Comparison of ENCODE assay signal across 11 mouse cellular contexts in the genomic region with DNA sequence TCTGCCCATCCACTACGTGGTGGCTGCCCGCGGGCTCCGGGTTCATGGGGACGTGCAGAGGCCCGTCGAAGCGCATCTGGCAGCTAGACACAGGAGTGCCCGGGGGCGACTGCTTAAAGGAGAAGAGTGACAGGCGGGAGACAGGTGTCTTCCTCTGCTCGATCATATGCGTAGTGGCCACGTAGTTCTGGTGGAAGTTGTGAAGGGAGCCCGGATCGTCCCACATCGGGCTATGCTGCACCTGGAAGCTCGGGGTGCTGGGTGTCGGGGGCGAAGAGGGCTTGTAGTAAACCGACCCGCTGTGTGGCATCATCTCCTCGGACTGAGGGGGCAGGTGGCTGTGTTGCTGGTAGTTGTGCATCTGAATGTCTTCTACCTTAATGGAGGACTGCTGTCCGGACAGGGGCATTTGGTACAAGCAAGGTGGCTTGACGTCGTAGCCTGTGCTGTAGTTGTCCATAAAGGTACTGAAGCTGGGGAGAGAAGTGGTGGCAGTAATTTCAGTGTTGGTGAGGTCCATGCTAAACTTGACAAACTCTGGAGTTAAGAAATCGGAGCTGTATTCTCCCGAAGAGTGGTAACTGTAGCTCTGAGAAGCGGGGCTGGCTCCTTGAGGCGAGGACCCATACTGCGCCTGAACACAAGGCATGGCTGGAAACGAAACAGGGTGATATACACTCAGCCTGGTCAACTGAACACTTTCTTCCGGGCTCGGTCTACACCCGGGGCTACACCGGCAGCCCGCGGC. TPM values are rescaled to one million over a fixed set of nuclear protein-coding genes. Genes with fewer than 3 reads are reported as not detected.
DNase-seq lines count a peak whose midpoint lies in the region; ATAC-seq and TF ChIP-seq lines count a peak whose summit lies in the region.
"Had no signal": no experiment of that assay in that cellular context is flagged by ENCODE, and none has a peak within 500 bp of the region (broad histone marks: within the 10 kb centered on the region; RNA-seq: fewer than 3 reads in every experiment).

No protein-coding gene starts in this region.

- H3K4me3 ChIP-seq in heart, embryonic 11.5 days (ENCODE audit: low read depth, low read length), result peak overlapping the region; percentile 14; the same call in 1 of the 2 replicates
- H3K4me3 ChIP-seq in ES-Bruce4 (ENCODE audit: low read depth, low read length), result peak overlapping the region; percentile 0; the same call in 1 of the 2 replicates
- peak overlapping the region; percentile 17 for H3K4me3 ChIP-seq in forebrain, embryonic 15.5 days
- H3K4me3 ChIP-seq in limb, embryonic 15.5 days, result peak overlapping the region; percentile 10; the same call in 1 of the 2 replicates

- ATAC-seq in heart, embryonic 11.5 days (replicated peaks; ENCODE audit: insufficient number of reproducible peaks, low FRiP score, low TSS enrichment), result no peak
- no peak for ATAC-seq in forebrain, embryonic 15.5 days (replicated peaks)
- ATAC-seq in limb, embryonic 15.5 days (ENCODE audit: insufficient number of reproducible peaks, low FRiP score, low TSS enrichment, low read depth), result no peak

- WGBS in heart, embryonic 11.5 days (ENCODE audit: insufficient replicate concordance), result 4% methylated on average over 38 of the region's 38 CpGs
- 14% methylated on average over 38 of the region's 38 CpGs for whole genome bisulfite sequencing in forebrain, embryonic 15.5 days
- WGBS in limb, embryonic 15.5 days, result 14% methylated on average over 38 of the region's 38 CpGs

- H3K9ac ChIP-seq in heart, embryonic 11.5 days (ENCODE audit: low read depth, low read length), result no peak overlapping the region
- H3K9ac ChIP-seq in ES-Bruce4 (ENCODE audit: low read depth, poor library complexity, severe bottlenecking), result no peak overlapping the region
- 0 out of 2 replicates have a peak overlapping the region, but pooled peaks have one; percentile 1 for H3K9ac ChIP-seq in forebrain, embryonic 15.5 days (replicated peaks)
- no peak overlapping the region for H3K9ac ChIP-seq in limb, embryonic 15.5 days

- no peak overlapping the region for H3K27ac ChIP-seq in heart, embryonic 11.5 days (ENCODE audit: low read depth, low read length)
- no peak overlapping the region for H3K27ac ChIP-seq in ES-Bruce4 (ENCODE audit: insufficient read depth, low read length)
- H3K27ac ChIP-seq in forebrain, embryonic 15.5 days (replicated peaks), result no peak overlapping the region
- H3K27ac ChIP-seq in limb, embryonic 15.5 days, result no peak overlapping the region

- H3K4me2 ChIP-seq in heart, embryonic 11.5 days, result peak overlapping the region; percentile 38
- H3K4me2 ChIP-seq in forebrain, embryonic 15.5 days (replicated peaks), result peak overlapping the region; percentile 33
- 0 out of 2 replicates have a peak overlapping the region, but pooled peaks have one; percentile 10 for H3K4me2 ChIP-seq in limb, embryonic 15.5 days

- TF ChIP-seq POLR2A in ES-Bruce4 (IDR thresholded peaks at IDR 0.05; ENCODE audit: insufficient read depth, low read length), result no peak

- H3K36me3 ChIP-seq in heart, embryonic 11.5 days (ENCODE audit: control insufficient read depth, insufficient read depth, low read length), result no peaks in the 10 kb centered on the region
- H3K36me3 ChIP-seq in ES-Bruce4 (ENCODE audit: control insufficient read depth, insufficient read depth, low read length, poor library complexity, severe bottlenecking), result no peaks in the 10 kb centered on the region
- no peaks in the 10 kb centered on the region for H3K36me3 ChIP-seq in forebrain, embryonic 15.5 days
- 0 out of 2 replicates have a peak, but pooled peaks cover 2% of the 10 kb centered on the region for H3K36me3 ChIP-seq in limb, embryonic 15.5 days

- H3K9me3 ChIP-seq in heart, embryonic 11.5 days (replicated peaks; ENCODE audit: control insufficient read depth, low read length), result no peaks in the 10 kb centered on the region
- H3K9me3 ChIP-seq in ES-Bruce4 (replicated peaks; ENCODE audit: control insufficient read depth, insufficient read depth, low read length, poor library complexity, severe bottlenecking), result no peaks in the 10 kb centered on the region
- H3K9me3 ChIP-seq in forebrain, embryonic 15.5 days, result no peaks in the 10 kb centered on the region
- H3K9me3 ChIP-seq in limb, embryonic 15.5 days, result no peaks in the 10 kb centered on the region

- no peak for TF ChIP-seq CTCF in ES-Bruce4 (IDR thresholded peaks at IDR 0.05; ENCODE audit: low read depth, low read length)

- H3K27me3 ChIP-seq in heart, embryonic 11.5 days (ENCODE audit: control insufficient read depth, insufficient read depth, low read length), result peaks cover 62% of the 10 kb centered on the region
- H3K27me3 ChIP-seq in ES-Bruce4 (ENCODE audit: control insufficient read depth, insufficient read depth, low read length, poor library complexity, severe bottlenecking), result peaks cover 18% of the 10 kb centered on the region
- H3K27me3 ChIP-seq in forebrain, embryonic 15.5 days, result peaks cover 58% of the 10 kb centered on the region
- H3K27me3 ChIP-seq in limb, embryonic 15.5 days, result peaks cover 70% of the 10 kb centered on the region

- peaks cover 5% of the 10 kb centered on the region for H3K4me1 ChIP-seq in heart, embryonic 11.5 days (ENCODE audit: control insufficient read depth, insufficient read depth, low read length)
- no peaks in the 10 kb centered on the region for H3K4me1 ChIP-seq in ES-Bruce4 (ENCODE audit: control insufficient read depth, insufficient read depth, low read length)
- peaks cover 40% of the 10 kb centered on the region for H3K4me1 ChIP-seq in forebrain, embryonic 15.5 days
- peaks cover 31% of the 10 kb centered on the region; the same call in 1 of the 2 replicates for H3K4me1 ChIP-seq in limb, embryonic 15.5 days

- no peak for TF ChIP-seq EP300 in ES-Bruce4 (IDR thresholded peaks at IDR 0.05; ENCODE audit: insufficient read depth, low read depth, low read length)

- DNase-seq in heart, adult 8-10 months (ENCODE audit: low spot score), result no peak
- no peak for DNase-seq in adrenal gland, adult 8-10 months
- DNase-seq in left cerebral cortex, adult 8-10 months (ENCODE audit: low spot score in 2 of 2), result no peak
- DNase-seq in urinary bladder, postnatal 10 days (ENCODE audit: low spot score), result no peak
- DNase-seq: adrenal gland, postnatal 10 days; cerebellum, postnatal 36 days; left cerebral cortex, postnatal 4 days had no signal

RNA-seq across cellular contexts. Expression of a gene that starts 11.8 kb away (rescaled TPM):
- 2.8 and 3.9 TPM in 2 replicates for polyA plus RNA-seq in heart, embryonic 11.5 days (2014; fragmentation: Nextera tagmentation; extraction: Ambion mirVana)
- total RNA-seq in heart, adult 8-10 months (2022), result 1 to 10 TPM in 2 of 4 experiments, under 1 TPM in 2; 0.53 to 2.1 (median 1.2) TPM
- 1.4 and 1.7 TPM in 2 replicates for polyA plus RNA-seq in ES-Bruce4 (2011; ENCODE audit: insufficient read depth, insufficient read length, low read depth, missing spikeins)
- polyA plus RNA-seq in forebrain, embryonic 15.5 days (2015; fragmentation: Nextera tagmentation; extraction: Ambion mirVana), result 22.2 and 31.9 TPM in 2 replicates
- 6.6 and 7.3 TPM in 2 replicates for polyA plus RNA-seq in limb, embryonic 15.5 days (2015; fragmentation: Nextera tagmentation; extraction: Ambion mirVana)
- total RNA-seq in adrenal gland, adult 8-10 months (2022), result 10 to 100 TPM in 1 of 4 experiments, 1 to 10 TPM in 3; 6.8 to 29.7 (median 8.4) TPM
- 10 to 100 TPM; 31.6 to 40.2 (median 39.3) TPM for total RNA-seq in left cerebral cortex, adult 8-10 months (2022)
